Comparison of ENCODE assay signal across 10 mouse cellular contexts in genomic region chr10:12823437-12824219, GRCm38 (mm10). TPM values are rescaled to one million over a fixed set of nuclear protein-coding genes. Genes with fewer than 3 reads are reported as not detected.
DNase-seq lines count a peak whose midpoint lies in the region; ATAC-seq lines count a peak whose summit lies in the region.
"Had no signal": no experiment of that assay in that cellular context is flagged by ENCODE, and none has a peak within 500 bp of the region (broad histone marks: within the 10 kb centered on the region; RNA-seq: fewer than 3 reads in every experiment).

No protein-coding gene starts in this region.

- H3K4me3 ChIP-seq in kidney, embryonic 14.5 days (ENCODE audit: low read length), result no peak overlapping the region
- no peak overlapping the region for H3K4me3 ChIP-seq in brown adipose tissue, adult 24 weeks (ENCODE audit: insufficient read depth, low read depth, low read length)
- no peak overlapping the region for H3K4me3 ChIP-seq in lung, embryonic 16.5 days (ENCODE audit: low read length)
- H3K4me3 ChIP-seq: embryonic facial prominence, embryonic 12.5 days; midbrain, embryonic 15.5 days had no signal

- 0 out of 2 replicates have a peak, but pooled peaks have one; percentile 56 for ATAC-seq in kidney, embryonic 14.5 days (ENCODE audit: low FRiP score, low TSS enrichment)
- 0 out of 2 replicates have a peak, but pooled peaks have one; percentile 24 for ATAC-seq in lung, embryonic 16.5 days (ENCODE audit: low read depth)
- ATAC-seq: midbrain, embryonic 15.5 days had no signal

- H3K27ac ChIP-seq in kidney, embryonic 14.5 days (ENCODE audit: low read depth, low read length), result no peak overlapping the region
- peak overlapping the region; percentile 86 for H3K27ac ChIP-seq in brown adipose tissue, adult 24 weeks (replicated peaks; ENCODE audit: low read depth, low read length)
- peak overlapping the region; percentile 58 for H3K27ac ChIP-seq in lung, embryonic 16.5 days (ENCODE audit: low read length)
- H3K27ac ChIP-seq: embryonic facial prominence, embryonic 12.5 days; midbrain, embryonic 15.5 days had no signal

- no peak for DNase-seq in kidney, adult 8-10 months
- DNase-seq in thymus, postnatal 0 days (ENCODE audit: low spot score), result peak; percentile 77
- DNase-seq in layer of hippocampus, adult 18-20 months (ENCODE audit: low spot score in 2 of 2), result no peak
- DNase-seq in layer of hippocampus, adult 8-10 months (ENCODE audit: low spot score in 2 of 2), result no peak
- no peak for DNase-seq in urinary bladder, postnatal 36 days (ENCODE audit: low spot score in 2 of 2)

- no peak overlapping the region for H3K4me2 ChIP-seq in kidney, embryonic 14.5 days (replicated peaks; ENCODE audit: low read depth, low read length)
- no peak overlapping the region for H3K4me2 ChIP-seq in lung, embryonic 16.5 days (ENCODE audit: low read depth, low read length)
- H3K4me2 ChIP-seq: embryonic facial prominence, embryonic 12.5 days; midbrain, embryonic 15.5 days had no signal

- peaks cover 14% of the 10 kb centered on the region; the same call in 1 of the 2 replicates for H3K4me1 ChIP-seq in kidney, embryonic 14.5 days (ENCODE audit: control insufficient read depth, insufficient read depth, low read length)
- H3K4me1 ChIP-seq in brown adipose tissue, adult 24 weeks (ENCODE audit: control insufficient read depth, insufficient read depth, insufficient read length, low read length), result peaks cover 35% of the 10 kb centered on the region
- H3K4me1 ChIP-seq in lung, embryonic 16.5 days (replicated peaks; ENCODE audit: control insufficient read depth, insufficient read depth, low read length), result peaks cover 31% of the 10 kb centered on the region
- H3K4me1 ChIP-seq: midbrain, embryonic 15.5 days had no signal

- 58% methylated on average over 15 of the region's 15 CpGs for WGBS in kidney, embryonic 14.5 days
- 52% methylated on average over 15 of the region's 15 CpGs for WGBS in lung, embryonic 16.5 days

- H3K36me3 ChIP-seq in kidney, embryonic 14.5 days (ENCODE audit: control insufficient read depth, insufficient read depth, low read length), result no peaks in the 10 kb centered on the region
- no peaks in the 10 kb centered on the region; the same call in 1 of the 2 replicates for H3K36me3 ChIP-seq in lung, embryonic 16.5 days (ENCODE audit: control insufficient read depth, insufficient read depth, low read length)
- H3K36me3 ChIP-seq: embryonic facial prominence, embryonic 12.5 days; midbrain, embryonic 15.5 days had no signal

- no peaks in the 10 kb centered on the region for H3K27me3 ChIP-seq in kidney, embryonic 14.5 days (ENCODE audit: control insufficient read depth, insufficient read depth, low read length)
- no peaks in the 10 kb centered on the region for H3K27me3 ChIP-seq in lung, embryonic 16.5 days (ENCODE audit: control insufficient read depth, insufficient read depth, low read depth, low read length)
- H3K27me3 ChIP-seq: embryonic facial prominence, embryonic 12.5 days; midbrain, embryonic 15.5 days had no signal

- H3K9me3 ChIP-seq in kidney, embryonic 14.5 days (ENCODE audit: control insufficient read depth, low read length), result no peaks in the 10 kb centered on the region
- no peaks in the 10 kb centered on the region for H3K9me3 ChIP-seq in lung, embryonic 16.5 days (ENCODE audit: control insufficient read depth, low read length)
- H3K9me3 ChIP-seq: embryonic facial prominence, embryonic 12.5 days; midbrain, embryonic 15.5 days had no signal

- H3K9ac ChIP-seq in kidney, embryonic 14.5 days (ENCODE audit: low read depth, low read length), result no peak overlapping the region
- H3K9ac ChIP-seq in lung, embryonic 16.5 days (ENCODE audit: low read length), result no peak overlapping the region
- H3K9ac ChIP-seq: embryonic facial prominence, embryonic 12.5 days; midbrain, embryonic 15.5 days had no signal

RNA-seq across cellular contexts. Expression of gene Utrn, which starts 45.5 kb away (rescaled TPM):
- polyA plus RNA-seq in kidney, embryonic 14.5 days (2014; fragmentation: Nextera tagmentation; extraction: Ambion mirVana), result 46.2 and 91.4 TPM in 2 replicates
- 27.9 and 42.7 TPM in 2 replicates for polyA plus RNA-seq in brown adipose tissue, adult 24 weeks (2012; ENCODE audit: insufficient read depth, insufficient read length, missing spikeins)
- polyA plus RNA-seq in lung, embryonic 16.5 days (2015; fragmentation: Nextera tagmentation; extraction: Ambion mirVana), result 75.8 and 81.7 TPM in 2 replicates
- 54.3 and 84.8 TPM in 2 replicates for polyA plus RNA-seq in thymus, postnatal 0 days (2015; fragmentation: Nextera tagmentation; extraction: Ambion mirVana)
- 10 to 100 TPM; 32.8 to 34.3 TPM for total RNA-seq in layer of hippocampus, adult 18-20 months (2021)
- total RNA-seq in layer of hippocampus, adult 8-10 months (2022), result 10 to 100 TPM; 39.9 to 46.6 (median 44.0) TPM
